Mouse (Mus musculus): ENCODE measurements around the gene Gm6583. TPM values are rescaled to one million over a fixed set of nuclear protein-coding genes. Genes with fewer than 3 reads are reported as not detected.

Gene Gm6583
- polyA plus RNA-seq, 1 experiment from 2014 or later, result 0.13 TPM

DNA sequence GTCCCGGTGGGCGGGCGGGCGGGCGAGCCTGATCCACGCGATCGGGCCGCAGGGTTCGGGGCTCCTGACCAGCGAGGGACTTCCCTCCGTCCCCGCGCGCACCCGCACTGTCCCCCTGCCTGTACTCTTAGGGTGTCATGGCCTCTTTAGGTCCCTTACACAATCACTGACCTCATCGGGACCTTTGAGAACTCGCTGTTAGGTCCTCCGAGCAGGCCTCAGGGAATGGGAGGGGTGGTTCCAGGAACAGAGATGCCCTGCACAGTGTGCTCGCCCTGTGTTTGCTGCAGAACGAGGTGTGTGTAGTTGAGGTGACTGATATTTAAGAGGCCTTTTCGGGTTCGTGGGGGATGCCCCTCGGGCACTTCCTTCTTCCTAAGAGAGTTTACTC is 12.6 kb downstream of the Gm6583 start:
- ATAC-seq (ENCODE audit: low read depth) (peak; percentile 62), DNase-seq (ENCODE audit: low spot score) (peak; percentile 25)
- Histone ChIP-seq H3K36me3 (ENCODE audit: control insufficient read depth, insufficient read depth, low read length) (peaks cover 32% of the 10 kb centered on the region), H3K9ac (ENCODE audit: low read depth, low read length) (peak overlapping the region; percentile 91), H3K27ac (replicated peaks; ENCODE audit: low read depth, low read length) (peak overlapping the region; percentile 56; the same call in 1 of the 2 replicates), H3K4me3 (ENCODE audit: low read depth, low read length) (peak overlapping the region; percentile 87), H3K9me3 (ENCODE audit: control insufficient read depth, low read length) (no peaks in the 10 kb centered on the region), H3K27me3 (replicated peaks; ENCODE audit: control insufficient read depth, insufficient read depth, low read length) (no peaks in the 10 kb centered on the region), H3K4me1 (ENCODE audit: control insufficient read depth, insufficient read depth, low read length) (0 out of 2 replicates have a peak, but pooled peaks cover 6% of the 10 kb centered on the region), H3K4me2 (ENCODE audit: low read depth, low read length) (peak overlapping the region; percentile 73)
- under 1% methylated on average over 12 of the region's 24 CpGs for whole genome bisulfite sequencing

DNA sequence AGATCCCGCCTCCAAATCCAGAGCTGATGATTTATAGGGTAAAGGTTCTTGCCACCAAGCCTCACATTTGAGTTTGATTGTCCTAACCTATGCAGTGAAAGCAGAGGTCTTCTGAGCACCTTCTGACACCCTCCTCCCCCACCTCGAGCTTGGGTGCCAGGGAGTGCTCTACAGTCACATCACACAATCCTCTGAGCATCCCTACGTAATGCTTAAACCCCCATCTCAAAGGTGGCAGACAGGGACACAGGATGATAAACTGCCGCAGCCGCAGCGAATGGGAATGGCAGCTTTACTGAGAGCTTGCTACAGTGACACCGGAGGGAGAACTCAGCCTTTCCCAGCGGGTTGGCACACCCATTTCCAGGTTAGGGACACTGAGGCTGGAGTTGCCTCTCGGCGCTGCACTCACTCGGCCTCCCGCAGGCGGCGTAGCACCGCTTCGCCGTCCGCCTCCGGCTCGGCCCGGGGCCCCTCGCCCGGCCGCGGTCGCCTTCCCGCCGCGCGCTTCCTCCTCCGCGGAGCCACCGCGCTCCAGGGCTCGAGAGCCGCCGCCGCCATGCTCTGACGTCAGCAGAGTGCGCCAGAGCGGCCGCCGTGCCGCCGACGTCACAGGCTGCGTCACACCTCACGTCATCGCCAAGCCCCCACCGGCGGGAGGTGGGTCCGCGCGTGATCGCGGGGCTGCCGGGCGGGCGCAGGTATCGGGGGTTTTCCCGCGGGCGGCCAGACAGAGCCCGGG is 13.2 kb downstream of the Gm6583 start, which contains the start of the genes Srrd and Hps4:
Gene Srrd, minus strand, starts transcription at position 578 of the 742 bp plus-strand sequence.
Gene Hps4, plus strand, starts transcription at position 621 of the 742 bp plus-strand sequence.
- ATAC-seq (ENCODE audit: low read depth), result peak; percentile 73
- Histone ChIP-seq H3K4me3 (ENCODE audit: low read depth, low read length) (peak within 1 kb of the TSS; percentile 87), H3K4me2 (ENCODE audit: low read depth, low read length) (peak within 1 kb of the TSS; percentile 73), H3K27me3 (replicated peaks; ENCODE audit: control insufficient read depth, insufficient read depth, low read length) (no peaks in the 10 kb centered on the region), H3K4me1 (ENCODE audit: control insufficient read depth, insufficient read depth, low read length) (0 out of 2 replicates have a peak, but pooled peaks cover 6% of the 10 kb centered on the region), H3K9ac (ENCODE audit: low read depth, low read length) (peak within 1 kb of the TSS; percentile 91), H3K27ac (replicated peaks; ENCODE audit: low read depth, low read length) (peak within 1 kb of the TSS; percentile 58; the same call in 1 of the 2 replicates), H3K36me3 (ENCODE audit: control insufficient read depth, insufficient read depth, low read length) (peaks cover 32% of the 10 kb centered on the region), H3K9me3 (ENCODE audit: control insufficient read depth, low read length) (no peaks in the 10 kb centered on the region)
- DNase-seq (ENCODE audit: low spot score), result peak; percentile 79
- WGBS, result 5% methylated on average over 21 of the region's 64 CpGs

DNA sequence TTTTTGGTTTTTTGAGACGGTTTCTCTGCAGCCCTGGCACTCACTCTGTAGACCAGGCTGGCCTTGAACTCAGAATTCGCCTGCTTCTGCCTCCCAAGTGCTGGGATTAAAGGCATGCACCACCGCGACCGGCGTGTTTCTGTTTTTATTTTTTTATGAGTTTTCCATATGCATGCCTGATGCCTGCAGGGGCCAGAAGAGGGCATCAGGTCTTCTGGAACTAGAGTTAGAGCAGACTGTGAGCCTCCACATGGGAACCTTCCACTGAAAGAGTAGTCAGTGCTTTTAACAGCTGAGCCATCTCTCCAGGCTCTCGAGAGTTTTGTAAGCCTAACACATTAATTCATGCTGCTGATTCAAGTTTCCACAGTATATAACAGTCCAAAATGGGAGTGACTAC is 16.6 kb downstream of the Gm6583 start:
- no peak overlapping the region for H3K27ac ChIP-seq (replicated peaks; ENCODE audit: low read depth, low read length)
- no peak overlapping the region for H3K4me2 ChIP-seq (ENCODE audit: low read depth, low read length)
- 51% methylated on average over 7 of the region's 7 CpGs for WGBS
- no peak overlapping the region for H3K9ac ChIP-seq (ENCODE audit: low read depth, low read length)
- DNase-seq (ENCODE audit: low spot score), result peak; percentile 12
- no peak overlapping the region for H3K4me3 ChIP-seq (ENCODE audit: low read depth, low read length)
- peaks cover 52% of the 10 kb centered on the region for H3K36me3 ChIP-seq (ENCODE audit: control insufficient read depth, insufficient read depth, low read length)
- H3K4me1 ChIP-seq (ENCODE audit: control insufficient read depth, insufficient read depth, low read length), result 0 out of 2 replicates have a peak, but pooled peaks cover 6% of the 10 kb centered on the region
- ATAC-seq (ENCODE audit: low read depth), result no peak
- H3K27me3 ChIP-seq (replicated peaks; ENCODE audit: control insufficient read depth, insufficient read depth, low read length), result no peaks in the 10 kb centered on the region
- no peaks in the 10 kb centered on the region for H3K9me3 ChIP-seq (ENCODE audit: control insufficient read depth, low read length)

DNA sequence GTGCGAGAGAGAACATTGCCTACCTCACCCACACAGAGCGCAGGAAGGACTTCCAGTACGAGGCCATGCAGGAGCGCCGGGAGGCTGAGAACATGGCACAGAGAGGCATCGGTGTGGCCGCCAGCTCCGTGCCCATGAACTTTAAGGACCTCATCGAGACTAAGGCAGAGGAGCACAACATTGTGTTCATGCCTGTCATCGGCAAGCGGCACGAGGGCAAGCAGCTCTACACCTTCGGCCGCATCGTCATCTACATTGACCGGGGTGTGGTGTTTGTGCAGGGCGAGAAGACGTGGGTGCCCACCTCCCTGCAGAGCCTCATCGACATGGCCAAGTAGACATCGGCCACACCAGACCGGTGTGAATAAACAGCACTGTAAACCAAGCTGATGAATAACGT is 18.8 kb downstream of the Gm6583 start:
- H3K27me3 ChIP-seq (replicated peaks; ENCODE audit: control insufficient read depth, insufficient read depth, low read length), result no peaks in the 10 kb centered on the region
- peaks cover 74% of the 10 kb centered on the region for H3K36me3 ChIP-seq (ENCODE audit: control insufficient read depth, insufficient read depth, low read length)
- no peak for ATAC-seq (ENCODE audit: low read depth)

GRCm38 (mm10) chr5:112335473-112335872 is 20.4 kb downstream of the Gm6583 start:
- WGBS, result 19% methylated on average over 2 of the region's 2 CpGs
- DNase-seq (ENCODE audit: low spot score) (peak; percentile 32), ATAC-seq (ENCODE audit: low read depth) (0 out of 2 replicates have a peak, but pooled peaks have one; percentile 31)
- Histone ChIP-seq H3K9me3 (ENCODE audit: control insufficient read depth, low read length) (no peaks in the 10 kb centered on the region), H3K4me2 (ENCODE audit: low read depth, low read length) (no peak overlapping the region), H3K27ac (replicated peaks; ENCODE audit: low read depth, low read length) (no peak overlapping the region), H3K4me3 (ENCODE audit: low read depth, low read length) (no peak overlapping the region), H3K27me3 (replicated peaks; ENCODE audit: control insufficient read depth, insufficient read depth, low read length) (no peaks in the 10 kb centered on the region), H3K4me1 (ENCODE audit: control insufficient read depth, insufficient read depth, low read length) (no peaks in the 10 kb centered on the region), H3K36me3 (ENCODE audit: control insufficient read depth, insufficient read depth, low read length) (peaks cover 90% of the 10 kb centered on the region), H3K9ac (ENCODE audit: low read depth, low read length) (no peak overlapping the region)

More for the DNA sequence above, 18.8 kb downstream of the Gm6583 start:
- H3K9me3 ChIP-seq (ENCODE audit: control insufficient read depth, low read length), result no peaks in the 10 kb centered on the region
- H3K9ac ChIP-seq (ENCODE audit: low read depth, low read length), result no peak overlapping the region
- H3K27ac ChIP-seq (replicated peaks; ENCODE audit: low read depth, low read length), result no peak overlapping the region
- DNase-seq (ENCODE audit: low spot score), result no peak
- H3K4me2 ChIP-seq (ENCODE audit: low read depth, low read length), result no peak overlapping the region
- H3K4me3 ChIP-seq (ENCODE audit: low read depth, low read length), result no peak overlapping the region
- 93% methylated on average over 22 of the region's 22 CpGs for WGBS
- H3K4me1 ChIP-seq (ENCODE audit: control insufficient read depth, insufficient read depth, low read length), result 0 out of 2 replicates have a peak, but pooled peaks cover 3% of the 10 kb centered on the region

GRCm38 (mm10) chr5:112329805-112330564 is 25.8 kb downstream of the Gm6583 start:
- H3K4me3 ChIP-seq (ENCODE audit: low read depth, low read length), result no peak overlapping the region
- DNase-seq (ENCODE audit: low spot score), result no peak
- H3K36me3 ChIP-seq (ENCODE audit: control insufficient read depth, insufficient read depth, low read length), result peaks cover 68% of the 10 kb centered on the region
- no peak overlapping the region for H3K4me2 ChIP-seq (ENCODE audit: low read depth, low read length)
- no peaks in the 10 kb centered on the region for H3K9me3 ChIP-seq (ENCODE audit: control insufficient read depth, low read length)
- 89% methylated on average over 14 of the region's 14 CpGs for WGBS
- peaks cover 11% of the 10 kb centered on the region for H3K4me1 ChIP-seq (ENCODE audit: control insufficient read depth, insufficient read depth, low read length)
- ATAC-seq (ENCODE audit: low read depth), result no peak
- no peak overlapping the region for H3K27ac ChIP-seq (replicated peaks; ENCODE audit: low read depth, low read length)
- H3K9ac ChIP-seq (ENCODE audit: low read depth, low read length), result no peak overlapping the region
- H3K27me3 ChIP-seq (replicated peaks; ENCODE audit: control insufficient read depth, insufficient read depth, low read length), result no peaks in the 10 kb centered on the region

DNA sequence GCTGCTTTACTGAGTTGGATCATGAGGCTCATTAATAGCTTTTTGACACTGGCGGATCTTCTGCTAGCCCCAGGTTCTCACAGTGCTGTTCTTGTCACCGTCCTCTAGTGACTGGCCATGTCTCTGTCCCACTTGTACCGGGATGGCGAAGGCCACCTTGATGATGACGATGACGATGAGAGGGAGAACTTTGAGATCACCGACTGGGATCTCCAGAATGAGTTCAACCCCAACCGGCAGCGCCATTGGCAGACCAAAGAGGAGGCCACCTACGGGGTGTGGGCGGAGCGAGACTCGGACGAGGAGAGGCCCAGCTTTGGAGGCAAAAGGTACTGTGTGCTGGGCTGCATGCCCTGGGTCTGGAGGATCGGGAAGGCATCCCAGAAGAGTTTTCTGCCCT is 28.0 kb downstream of the Gm6583 start:
- 90% methylated on average over 15 of the region's 15 CpGs for WGBS
- Histone ChIP-seq H3K4me2 (ENCODE audit: low read depth, low read length) (no peak overlapping the region), H3K4me3 (ENCODE audit: low read depth, low read length) (no peak overlapping the region), H3K4me1 (ENCODE audit: control insufficient read depth, insufficient read depth, low read length) (peaks cover 13% of the 10 kb centered on the region), H3K9ac (ENCODE audit: low read depth, low read length) (no peak overlapping the region), H3K27ac (replicated peaks; ENCODE audit: low read depth, low read length) (no peak overlapping the region), H3K9me3 (ENCODE audit: control insufficient read depth, low read length) (no peaks in the 10 kb centered on the region), H3K36me3 (ENCODE audit: control insufficient read depth, insufficient read depth, low read length) (peaks cover 47% of the 10 kb centered on the region), H3K27me3 (replicated peaks; ENCODE audit: control insufficient read depth, insufficient read depth, low read length) (no peaks in the 10 kb centered on the region)
- DNase-seq (ENCODE audit: low spot score), result no peak
- ATAC-seq (ENCODE audit: low read depth), result no peak

DNA sequence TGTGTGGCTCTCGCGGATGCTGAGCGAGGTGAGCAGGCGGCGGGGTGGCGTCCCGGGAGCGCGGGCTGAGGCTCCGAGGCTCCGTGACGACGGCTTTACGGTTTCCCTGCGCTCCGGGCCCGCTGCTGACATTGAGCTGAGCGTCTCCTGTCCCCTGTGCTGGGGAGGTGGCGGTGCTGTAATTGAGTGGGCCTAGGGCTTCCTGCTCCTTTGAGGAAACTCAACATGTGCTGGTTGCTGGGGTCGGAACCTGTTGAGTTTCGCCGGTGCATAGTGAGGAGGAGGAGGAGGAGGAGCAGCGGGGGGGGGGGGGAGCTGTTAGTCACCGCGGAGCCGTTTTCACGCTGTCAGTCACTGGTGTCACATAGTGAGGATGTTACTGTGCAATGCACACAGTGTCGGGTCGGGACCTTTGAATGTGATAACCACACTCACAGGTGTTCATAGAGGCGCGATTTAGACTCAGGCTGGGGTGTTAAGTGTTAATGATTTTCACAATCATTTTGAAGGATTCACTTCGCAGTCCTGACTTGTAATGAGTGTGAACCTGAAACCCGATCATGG is 29.3 kb downstream of the Gm6583 start:
- H3K9me3 ChIP-seq (ENCODE audit: control insufficient read depth, low read length), result no peaks in the 10 kb centered on the region
- ATAC-seq (ENCODE audit: low read depth) (peak; percentile 34), DNase-seq (ENCODE audit: low spot score) (no peak)
- H3K9ac ChIP-seq (ENCODE audit: low read depth, low read length), result peak overlapping the region; percentile 76
- peaks cover 13% of the 10 kb centered on the region for H3K4me1 ChIP-seq (ENCODE audit: control insufficient read depth, insufficient read depth, low read length)
- peak overlapping the region; percentile 91 for H3K4me3 ChIP-seq (ENCODE audit: low read depth, low read length)
- peak overlapping the region; percentile 78; the same call in 1 of the 2 replicates for H3K27ac ChIP-seq (replicated peaks; ENCODE audit: low read depth, low read length)
- no peaks in the 10 kb centered on the region for H3K27me3 ChIP-seq (replicated peaks; ENCODE audit: control insufficient read depth, insufficient read depth, low read length)
- peaks cover 34% of the 10 kb centered on the region for H3K36me3 ChIP-seq (ENCODE audit: control insufficient read depth, insufficient read depth, low read length)
- WGBS, result under 1% methylated on average over 31 of the region's 33 CpGs
- peak overlapping the region; percentile 78 for H3K4me2 ChIP-seq (ENCODE audit: low read depth, low read length)

All from embryonic facial prominence, embryonic 14.5 days (tissue).